Mouse (Mus musculus): Measurements from ENCODE around the gene Grik5. TPM values are rescaled to one million over a fixed set of nuclear protein-coding genes. Genes with fewer than 3 reads are reported as not detected.

The Grik5 gene
- total RNA-seq, 2 experiments from 2014 or later = 0.72 to 5.0 TPM

Other genes starting within 250 kb of the Grik5 start
- gene Gm9844, start 210.1 kb downstream of the Grik5 start, total RNA-seq (2014; fragmentation: Nextera tagmentation) = 3.2 and 7.1 TPM in 2 replicates
- gene Gm9844, start 210.1 kb downstream of the Grik5 start, total RNA-seq (2017) = 3.6 and 12.8 TPM in 2 replicates
- not detected in 2 replicates for gene Lypd4, start 202.4 kb downstream of the Grik5 start, total RNA-seq (2014; fragmentation: Nextera tagmentation)
- not detected in 2 replicates for gene Lypd4, start 202.4 kb downstream of the Grik5 start, total RNA-seq (2017)
- not detected in 2 replicates for gene Dmrtc2, start 202.3 kb downstream of the Grik5 start, total RNA-seq (2014; fragmentation: Nextera tagmentation)
- not detected in 2 replicates for gene Dmrtc2, start 202.3 kb downstream of the Grik5 start, total RNA-seq (2017)
- gene Rps19, start 188.0 kb downstream of the Grik5 start, total RNA-seq (2014; fragmentation: Nextera tagmentation) = 4,360 and 4,453 TPM in 2 replicates
- gene Rps19, start 188.0 kb downstream of the Grik5 start, total RNA-seq (2017) = 1,417 and 1,663 TPM in 2 replicates
- not detected in 2 replicates for gene Cd79a, start 175.0 kb downstream of the Grik5 start, total RNA-seq (2014; fragmentation: Nextera tagmentation)
- not detected in 2 replicates for gene Cd79a, start 175.0 kb downstream of the Grik5 start, total RNA-seq (2017)
- 81.5 and 141 TPM in 2 replicates for gene Arhgef1, start 169.4 kb downstream of the Grik5 start, total RNA-seq (2014; fragmentation: Nextera tagmentation)
- gene Arhgef1, start 169.4 kb downstream of the Grik5 start, total RNA-seq (2017) = 36.5 and 50.2 TPM in 2 replicates
- gene Gm4881, start 127.9 kb downstream of the Grik5 start, total RNA-seq (2014; fragmentation: Nextera tagmentation) = not detected in 2 replicates
- not detected in 2 replicates for gene Gm4881, start 127.9 kb downstream of the Grik5 start, total RNA-seq (2017)
- 112 and 164 TPM in 2 replicates for gene Rabac1, start 99.6 kb downstream of the Grik5 start, total RNA-seq (2014; fragmentation: Nextera tagmentation)
- gene Rabac1, start 99.6 kb downstream of the Grik5 start, total RNA-seq (2017) = 118 and 121 TPM in 2 replicates
- 34.6 and 53.7 TPM in 2 replicates for gene Atp1a3, start 66.4 kb downstream of the Grik5 start, total RNA-seq (2014; fragmentation: Nextera tagmentation)
- gene Atp1a3, start 66.4 kb downstream of the Grik5 start, total RNA-seq (2017) = 24.4 and 34.1 TPM in 2 replicates
- gene Zfp574, start 221 bp upstream of the Grik5 start, total RNA-seq (2014; fragmentation: Nextera tagmentation) = 6.7 and 13.2 TPM in 2 replicates
- 5.6 and 6.5 TPM in 2 replicates for gene Zfp574, start 221 bp upstream of the Grik5 start, total RNA-seq (2017)
- gene Pou2f2, start 107.4 kb upstream of the Grik5 start, total RNA-seq (2014; fragmentation: Nextera tagmentation) = 18.4 and 26.6 TPM in 2 replicates
- 5.0 and 5.1 TPM in 2 replicates for gene Pou2f2, start 107.4 kb upstream of the Grik5 start, total RNA-seq (2017)
- gene Dedd2, start 148.3 kb upstream of the Grik5 start, total RNA-seq (2014; fragmentation: Nextera tagmentation) = 13.5 and 22.0 TPM in 2 replicates
- 16.9 and 18.4 TPM in 2 replicates for gene Dedd2, start 148.3 kb upstream of the Grik5 start, total RNA-seq (2017)
- gene Zfp526, start 149.1 kb upstream of the Grik5 start, total RNA-seq (2014; fragmentation: Nextera tagmentation) = 9.8 and 10.0 TPM in 2 replicates
- gene Zfp526, start 149.1 kb upstream of the Grik5 start, total RNA-seq (2017) = 4.9 and 5.2 TPM in 2 replicates
- 76.4 and 110 TPM in 2 replicates for gene Gsk3a, start 165.5 kb upstream of the Grik5 start, total RNA-seq (2014; fragmentation: Nextera tagmentation)
- 41.8 and 45.8 TPM in 2 replicates for gene Gsk3a, start 165.5 kb upstream of the Grik5 start, total RNA-seq (2017)
- 10.5 and 10.7 TPM in 2 replicates for gene Erf, start 178.4 kb upstream of the Grik5 start, total RNA-seq (2014; fragmentation: Nextera tagmentation)
- gene Erf, start 178.4 kb upstream of the Grik5 start, total RNA-seq (2017) = 5.3 and 6.0 TPM in 2 replicates
- gene Cic, start 195.4 kb upstream of the Grik5 start, total RNA-seq (2014; fragmentation: Nextera tagmentation) = 130 and 136 TPM in 2 replicates
- 25.1 and 31.3 TPM in 2 replicates for gene Cic, start 195.4 kb upstream of the Grik5 start, total RNA-seq (2017)
- 17.2 and 41.6 TPM in 2 replicates for gene Pafah1b3, start 225.6 kb upstream of the Grik5 start, total RNA-seq (2014; fragmentation: Nextera tagmentation)
- gene Pafah1b3, start 225.6 kb upstream of the Grik5 start, total RNA-seq (2017) = 16.1 and 17.4 TPM in 2 replicates
- gene Prr19, start 229.1 kb upstream of the Grik5 start, total RNA-seq (2014; fragmentation: Nextera tagmentation) = not detected in 2 replicates
- not detected in 2 replicates for gene Prr19, start 229.1 kb upstream of the Grik5 start, total RNA-seq (2017)
- gene Tmem145, start 233.8 kb upstream of the Grik5 start, total RNA-seq (2014; fragmentation: Nextera tagmentation) = not detected in 2 replicates
- gene Tmem145, start 233.8 kb upstream of the Grik5 start, total RNA-seq (2017) = not detected in 2 replicates
- 3.1 and 5.0 TPM in 2 replicates for gene Megf8, start 244.8 kb upstream of the Grik5 start, total RNA-seq (2014; fragmentation: Nextera tagmentation)
- gene Megf8, start 244.8 kb upstream of the Grik5 start, total RNA-seq (2017) = 3.2 and 4.0 TPM in 2 replicates